Mouse (Mus musculus): ENCODE measurements at regions not wholly inside any gene's neighbourhood (a gene's known extent, or its start where the extent isn't known, plus 50 kb on each side); places are given as distances from the start of the nearest gene placed in this dataset.

DNA sequence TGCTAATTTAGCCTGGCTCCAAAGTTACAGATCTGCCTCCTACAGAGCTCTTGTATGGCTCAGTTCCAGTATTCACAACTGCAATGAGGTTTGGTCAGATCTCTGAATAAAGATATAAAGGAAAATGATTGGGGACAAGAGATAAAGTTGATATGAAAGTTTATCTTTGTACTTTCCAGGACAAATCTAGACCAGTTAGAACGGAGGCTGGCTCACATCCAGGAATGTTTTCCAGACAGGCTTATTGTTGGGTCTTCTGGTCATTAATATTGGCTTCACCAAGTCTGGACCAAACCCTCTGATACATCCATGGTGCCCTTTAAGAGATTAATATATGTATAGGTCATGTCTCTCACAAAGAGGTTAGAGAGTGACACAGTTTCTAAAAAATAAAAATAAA lies 97.9 kb downstream of the Trib2 start:
- no peak for TF ChIP-seq CTCF (IDR thresholded peaks at IDR 0.05; ENCODE audit: control insufficient read depth, insufficient read depth, low read length)
- TF ChIP-seq POLR2A (IDR thresholded peaks at IDR 0.05; ENCODE audit: borderline replicate concordance, control insufficient read depth, low read depth, low read length), result no peak
